Mouse (Mus musculus): ENCODE results near the gene Pou3f1.

- TF ChIP-seq CTCF (conservative IDR thresholded peaks at IDR 0.05; ENCODE audit: low read length) (no peak), POU5F1 (IDR thresholded peaks at IDR 0.05; ENCODE audit: borderline replicate concordance, low read length) (no peak), NANOG (IDR thresholded peaks at IDR 0.05; ENCODE audit: borderline replicate concordance, low read length) (no peak)
Observed at GRCm38 (mm10) chr4:124701052-124701845, 44.6 kb downstream of the Pou3f1 start.

Measured in E14TG2a.4 (cell line).